Mouse (Mus musculus): ENCODE measurements around the gene Iqsec3.

The Iqsec3 gene

DNA sequence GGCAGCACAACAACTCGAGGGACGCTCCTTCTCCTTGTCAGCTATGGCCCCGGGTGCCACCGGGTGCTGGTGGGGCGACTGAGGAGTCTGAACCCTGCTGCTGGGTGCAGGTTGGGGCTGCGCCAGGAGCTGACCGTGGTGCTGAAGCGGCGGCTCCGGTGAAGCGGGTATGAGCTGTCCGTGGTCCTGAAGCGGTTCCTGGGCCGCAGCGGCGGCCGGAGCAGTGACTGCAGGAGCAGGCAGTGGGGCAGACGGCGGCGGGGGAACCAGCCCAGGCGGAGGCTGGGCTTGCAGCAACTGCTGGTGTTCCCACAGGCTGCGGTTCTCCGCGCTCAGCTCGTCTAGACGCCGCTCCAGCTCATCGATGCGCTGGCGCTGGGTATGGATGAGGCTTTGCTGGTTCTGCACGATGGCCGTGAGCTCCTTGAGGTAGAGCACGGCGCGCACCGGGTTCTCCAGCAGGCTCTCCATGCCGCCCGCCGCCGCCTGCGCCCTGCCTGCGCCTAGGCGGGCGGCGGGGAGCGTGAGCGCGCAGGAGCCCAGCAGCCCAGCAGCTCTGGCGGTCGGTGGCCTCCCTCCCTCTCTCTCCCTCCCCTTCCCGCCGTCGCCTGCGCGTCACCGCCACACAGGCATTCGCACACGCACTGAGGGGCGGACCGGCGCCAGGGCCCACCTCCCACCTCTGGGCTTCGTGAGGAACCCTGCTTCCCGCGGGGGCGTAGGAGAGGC is at the start of gene Iqsec3:
Iqsec3 (minus strand) TSS at position 586 of the 729 bp plus-strand sequence.
- DNase-seq (ENCODE audit: low read depth, low spot score) = no peak

DNA sequence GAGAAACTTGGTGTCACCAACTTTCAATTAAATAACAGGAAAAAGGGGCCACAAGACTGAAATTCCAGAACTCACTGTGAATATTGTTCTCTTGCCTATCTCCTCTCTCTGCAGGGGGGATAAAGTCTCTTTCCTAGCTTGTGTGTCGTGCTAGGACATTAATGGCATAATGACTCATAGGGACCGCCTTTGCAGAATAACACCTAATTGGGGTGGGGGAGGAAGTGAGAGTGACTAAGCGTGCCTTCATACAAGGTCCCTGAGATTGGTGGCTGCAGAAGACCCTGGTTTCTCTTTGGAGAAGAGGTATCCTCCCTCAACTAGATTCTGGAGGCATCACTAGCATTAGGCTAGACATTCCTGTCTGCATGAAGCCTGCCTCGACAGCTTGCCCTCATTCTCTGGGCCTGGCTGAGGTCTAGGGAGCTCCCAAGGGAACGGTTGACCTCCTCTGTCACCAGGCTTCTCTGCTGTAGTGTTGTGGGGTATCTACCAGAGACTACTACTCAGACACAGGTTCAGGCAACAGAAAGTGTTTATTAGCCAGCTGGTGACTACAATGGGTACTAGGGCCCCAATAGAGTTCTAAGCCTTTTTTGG is 48.7 kb upstream of the Iqsec3 start:
- DNase-seq (ENCODE audit: low read depth, low spot score) = no peak

DNA sequence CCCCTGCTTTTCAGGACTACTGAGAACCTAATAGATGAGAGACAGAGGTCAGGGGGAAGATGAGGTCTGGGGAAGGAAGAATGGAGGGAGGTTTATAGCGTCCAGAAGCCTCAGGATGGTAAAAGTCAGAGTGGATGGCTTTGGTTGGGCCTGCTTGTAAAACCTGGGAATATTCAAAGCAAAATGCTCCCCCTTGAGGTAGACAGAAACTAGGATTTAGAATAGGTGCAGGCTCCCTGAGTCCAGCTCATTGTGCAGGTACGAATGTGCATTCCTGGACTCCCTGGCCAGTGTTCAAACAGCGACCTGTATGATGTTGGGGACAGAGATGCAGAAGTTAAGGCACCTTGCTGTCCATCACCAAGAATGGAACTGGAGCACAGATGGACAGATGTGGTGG is 47.6 kb upstream of the Iqsec3 start:
- DNase-seq (ENCODE audit: low read depth, low spot score) = no peak

DNA sequence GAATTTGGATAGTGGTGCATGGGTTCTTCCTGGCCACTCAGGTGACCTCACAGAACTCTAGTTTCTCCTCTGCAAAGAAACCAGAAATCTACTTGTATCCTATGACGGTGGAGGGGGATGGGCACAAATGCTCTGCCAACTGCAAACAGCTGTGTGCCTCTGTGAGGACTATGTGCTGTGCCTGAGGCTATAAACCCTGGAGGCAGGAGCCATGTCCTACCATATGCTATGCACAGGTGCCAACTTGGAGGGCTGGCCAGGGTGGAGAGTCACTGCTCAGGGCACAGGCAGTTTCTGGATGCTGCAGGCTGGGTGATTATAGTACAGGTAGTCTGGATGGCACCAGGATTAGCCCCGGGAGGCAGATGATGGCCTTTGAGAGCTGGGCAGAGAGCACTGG is 46.4 kb upstream of the Iqsec3 start:
- no peak for DNase-seq (ENCODE audit: low read depth, low spot score)

DNA sequence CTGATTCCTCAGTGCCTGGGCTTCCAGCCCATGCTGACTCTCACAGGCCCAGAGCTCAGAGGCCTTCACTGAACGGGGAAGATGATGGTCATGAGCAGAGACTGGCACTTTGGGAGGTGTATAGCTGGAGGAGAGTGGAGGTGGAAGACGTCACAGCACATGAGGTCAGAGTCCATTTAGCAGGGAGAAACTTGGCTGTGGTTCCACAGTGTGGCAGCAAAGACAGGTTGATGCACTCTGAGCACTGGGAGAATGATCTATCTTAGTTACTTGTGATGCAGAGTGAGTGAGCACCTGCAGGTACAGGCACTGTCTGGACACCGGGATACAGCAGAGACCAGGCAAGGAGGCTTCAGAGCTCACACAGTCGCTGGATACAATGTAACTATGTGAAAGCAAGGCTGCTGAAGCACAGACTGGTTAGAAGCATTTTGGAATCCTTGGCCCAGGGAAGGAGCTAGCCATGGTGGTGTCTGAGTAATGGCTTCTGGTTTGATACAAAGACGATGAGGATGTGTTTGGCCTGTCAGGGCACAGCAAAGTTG is 45.9 kb upstream of the Iqsec3 start:
- DNase-seq (ENCODE audit: low read depth, low spot score) = no peak

DNA sequence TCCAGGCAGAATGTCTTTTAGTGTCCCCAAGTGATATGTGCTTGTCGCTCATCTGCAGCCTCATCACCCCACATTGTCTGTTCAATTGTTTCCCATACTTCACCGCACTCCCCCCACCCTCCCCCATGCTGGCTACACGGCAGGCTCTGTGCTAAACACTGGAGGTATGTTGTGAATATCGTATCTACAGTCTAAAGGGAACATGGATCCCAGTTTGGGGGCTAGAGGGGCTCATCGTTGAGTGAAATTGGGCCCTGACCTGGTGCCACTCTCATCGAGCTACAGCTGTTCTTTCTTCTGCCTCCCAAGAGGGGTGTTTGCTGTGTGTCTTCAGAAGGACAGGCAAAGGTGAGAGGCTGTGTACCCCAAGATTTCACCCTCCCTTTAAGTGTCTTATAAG is 44.2 kb upstream of the Iqsec3 start:
- no peak for DNase-seq (ENCODE audit: low read depth, low spot score)

DNA sequence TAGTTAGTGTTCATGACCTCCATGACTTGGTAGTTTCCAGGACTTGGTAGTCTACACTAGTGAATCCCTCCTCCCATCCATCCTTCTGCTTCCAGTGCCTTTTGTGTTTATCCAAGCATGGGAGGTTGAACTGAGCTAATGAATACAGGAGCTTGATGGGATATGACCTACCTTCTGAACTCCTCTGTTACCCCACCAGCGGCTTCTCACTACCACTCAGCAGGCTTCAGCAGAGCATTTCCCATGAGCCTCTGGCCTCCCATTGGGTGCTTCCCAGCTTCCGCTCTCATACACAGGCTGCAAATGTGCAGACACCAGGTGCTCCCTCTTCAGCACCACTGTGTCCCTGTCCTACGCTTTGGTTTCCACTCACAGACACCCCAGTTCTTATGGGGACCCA is 36.9 kb upstream of the Iqsec3 start:
- DNase-seq (ENCODE audit: low read depth, low spot score) = no peak

DNA sequence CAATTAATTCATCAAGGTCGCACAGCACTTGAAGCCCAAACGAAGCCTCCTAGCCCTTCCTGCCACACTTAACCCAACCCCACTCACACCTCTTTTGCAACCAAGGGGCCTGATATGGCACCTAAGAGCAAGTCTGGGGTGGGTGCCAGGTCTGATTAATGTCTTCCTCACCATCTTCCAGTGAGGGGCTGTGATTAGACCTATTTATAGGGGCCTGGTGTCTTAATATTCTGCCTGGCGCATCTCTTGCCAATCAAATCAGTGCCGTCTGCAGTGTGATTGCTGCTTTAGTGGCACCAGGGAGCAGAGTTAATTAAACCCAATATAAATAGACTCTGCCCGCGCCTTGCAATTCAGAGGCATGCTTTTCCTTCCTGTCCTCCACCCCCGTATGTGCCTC is 36.4 kb upstream of the Iqsec3 start:
- no peak for DNase-seq (ENCODE audit: low read depth, low spot score)

DNA sequence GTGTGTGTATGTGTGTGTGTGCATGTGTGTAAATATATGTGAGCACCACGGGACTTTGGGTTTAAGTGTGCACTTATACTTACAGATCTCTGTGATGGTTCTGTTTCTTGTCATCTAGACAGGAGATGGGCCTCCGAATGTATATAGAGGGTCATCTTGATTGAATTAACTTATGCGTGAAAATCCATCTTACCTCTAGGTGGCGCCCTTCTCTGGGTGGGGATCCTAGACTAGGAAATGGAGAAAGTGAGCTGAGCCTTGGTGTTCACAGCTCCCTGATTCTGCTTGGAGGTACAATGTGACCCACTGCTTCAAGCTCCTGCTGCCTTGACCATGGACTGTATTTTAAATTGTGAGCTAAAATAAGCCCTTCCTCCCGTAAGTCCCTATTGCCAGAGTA is 34.8 kb upstream of the Iqsec3 start:
- no peak for DNase-seq (ENCODE audit: low read depth, low spot score)

DNA sequence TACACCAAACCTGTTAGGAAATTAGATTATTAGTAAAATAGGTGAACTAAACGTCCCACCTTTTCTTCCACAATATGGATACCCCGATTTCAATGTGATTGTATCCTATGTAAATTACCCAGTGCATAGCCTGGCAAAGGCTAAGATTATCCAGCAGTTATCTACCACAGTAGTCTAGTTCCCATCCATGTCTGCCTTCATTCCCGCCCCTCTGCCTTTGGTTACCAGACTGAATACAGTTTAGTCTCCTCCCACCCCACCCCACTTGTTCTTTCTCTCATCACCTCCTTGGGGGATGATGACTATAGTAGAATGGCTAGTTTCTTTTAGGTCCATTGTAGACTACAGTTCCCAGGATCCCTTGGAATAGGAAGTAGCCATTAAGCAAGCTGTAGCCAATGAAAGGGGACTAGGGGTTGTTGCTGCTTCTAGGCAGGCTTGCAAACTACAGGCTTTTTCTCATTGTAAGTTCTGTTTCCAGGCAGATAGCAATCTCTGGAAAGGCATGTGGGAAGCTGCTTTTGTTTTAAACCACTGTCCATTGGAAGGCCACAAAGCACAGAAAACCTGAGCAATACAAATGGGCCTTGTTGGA is 27.7 kb upstream of the Iqsec3 start:
- DNase-seq (ENCODE audit: low read depth, low spot score) = no peak

DNA sequence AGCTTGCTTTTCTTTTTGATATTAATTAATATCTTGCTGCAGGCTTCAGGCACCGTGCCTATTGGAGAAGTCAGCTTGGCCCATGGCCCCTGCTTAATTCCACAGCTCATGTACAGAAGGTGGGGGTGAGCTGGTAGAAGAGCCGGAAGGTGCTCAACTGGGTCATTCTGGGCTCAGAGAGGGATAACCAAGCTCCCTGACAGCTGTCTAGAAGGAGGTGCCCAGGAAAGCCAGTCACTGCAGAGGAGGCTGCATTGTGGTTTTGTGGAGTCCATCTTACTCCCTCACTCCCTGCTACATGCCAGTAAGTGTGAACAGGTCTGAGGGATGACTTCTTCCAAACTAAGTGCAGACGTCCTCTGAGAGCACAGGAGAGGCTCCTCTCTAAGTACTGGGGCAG is 26.4 kb upstream of the Iqsec3 start:
- DNase-seq (ENCODE audit: low read depth, low spot score) = no peak

DNA sequence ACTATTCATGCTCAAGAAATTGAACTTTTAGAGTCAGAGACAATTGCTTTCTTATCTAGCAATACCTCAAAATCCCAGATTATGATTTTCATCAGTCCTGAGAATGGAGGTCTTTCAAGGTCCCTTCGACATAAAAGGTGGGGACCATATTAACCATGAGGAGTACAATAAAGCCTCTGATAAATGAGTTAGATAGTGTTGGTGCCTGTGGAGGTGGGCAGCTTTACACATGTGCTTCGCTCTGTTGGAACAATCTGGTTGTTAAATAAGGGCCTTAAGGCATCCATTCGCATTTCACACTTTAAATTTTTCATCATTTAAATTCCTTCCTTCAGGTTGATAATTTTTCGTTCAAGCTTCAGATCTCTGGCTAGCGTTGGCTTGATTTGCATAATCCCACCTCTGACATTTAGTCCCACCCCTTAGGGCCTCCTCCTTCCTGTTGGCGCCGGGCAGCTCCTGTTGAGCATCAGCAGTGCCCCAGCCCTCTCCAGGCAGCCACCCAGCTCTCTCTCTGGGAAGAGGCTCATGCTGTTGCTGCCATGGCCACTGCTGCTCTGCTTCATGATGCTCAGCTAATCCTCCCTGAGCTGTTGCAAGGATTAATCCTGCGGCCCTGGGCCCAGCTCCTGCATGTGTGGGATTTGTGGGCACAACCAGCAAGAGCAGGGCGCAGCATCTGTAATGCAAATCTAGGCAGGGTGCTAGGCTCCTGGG is 25.5 kb upstream of the Iqsec3 start:
- DNase-seq (ENCODE audit: low read depth, low spot score) = no peak

DNA sequence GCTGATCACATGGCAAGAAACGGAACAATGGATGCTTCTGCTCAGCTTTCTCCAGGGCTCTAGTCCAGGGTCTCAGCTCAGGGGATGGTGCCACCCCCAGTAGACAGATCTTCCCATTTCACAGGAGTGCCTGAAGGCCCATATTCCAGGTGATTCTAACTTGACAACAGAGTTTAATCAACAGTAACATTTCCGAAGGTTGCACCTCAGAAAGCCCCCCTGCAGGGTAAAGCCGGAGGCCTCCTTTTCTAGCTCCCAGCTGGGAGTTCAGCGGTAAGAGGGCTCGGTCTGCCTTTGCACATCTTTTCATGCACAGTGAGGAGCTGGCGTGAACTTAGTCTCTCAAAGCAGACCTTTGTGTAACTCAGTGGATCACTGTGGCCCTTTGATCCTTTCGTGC is 22.1 kb upstream of the Iqsec3 start:
- DNase-seq (ENCODE audit: low read depth, low spot score) = no peak

DNA sequence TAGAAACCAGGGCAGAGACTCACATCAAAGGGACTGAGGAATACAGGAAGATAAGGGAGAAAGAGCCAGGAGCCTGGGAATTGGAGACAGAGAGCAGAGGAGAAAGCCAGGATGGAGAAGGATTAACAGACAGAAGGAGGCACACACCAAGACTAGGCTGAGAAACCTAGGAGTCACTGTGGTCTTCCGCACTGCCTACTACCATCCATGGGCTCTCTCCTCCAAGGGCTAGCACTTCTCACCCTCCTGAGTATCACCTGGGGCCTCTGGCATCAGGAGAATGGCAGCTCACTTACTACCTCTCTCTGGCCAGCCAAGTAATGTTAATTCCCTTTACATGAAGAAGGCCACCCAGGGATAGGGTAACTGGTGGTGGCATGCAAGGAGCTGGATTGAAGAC is 21.5 kb upstream of the Iqsec3 start:
- DNase-seq (ENCODE audit: low read depth, low spot score) = no peak

DNA sequence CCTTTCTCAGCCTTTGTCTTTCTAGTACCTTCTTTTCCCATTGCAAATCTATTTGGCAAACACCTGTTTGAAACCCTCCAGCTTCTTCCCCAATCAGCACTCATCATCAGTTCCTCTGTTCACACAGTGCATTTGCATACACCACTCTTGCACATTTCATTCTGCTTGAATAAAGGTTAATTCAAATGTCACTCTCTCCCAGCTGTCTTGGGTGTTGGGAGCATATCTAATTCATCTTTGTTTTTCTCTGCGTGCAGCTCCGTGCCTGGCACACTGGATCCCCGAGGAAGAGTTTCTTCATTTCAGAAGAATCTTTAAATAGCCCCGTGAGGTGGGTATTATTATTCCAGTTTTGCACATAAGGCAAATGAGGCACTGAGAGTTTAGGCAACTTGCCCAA is 20.8 kb upstream of the Iqsec3 start:
- no peak for DNase-seq (ENCODE audit: low read depth, low spot score)

DNA sequence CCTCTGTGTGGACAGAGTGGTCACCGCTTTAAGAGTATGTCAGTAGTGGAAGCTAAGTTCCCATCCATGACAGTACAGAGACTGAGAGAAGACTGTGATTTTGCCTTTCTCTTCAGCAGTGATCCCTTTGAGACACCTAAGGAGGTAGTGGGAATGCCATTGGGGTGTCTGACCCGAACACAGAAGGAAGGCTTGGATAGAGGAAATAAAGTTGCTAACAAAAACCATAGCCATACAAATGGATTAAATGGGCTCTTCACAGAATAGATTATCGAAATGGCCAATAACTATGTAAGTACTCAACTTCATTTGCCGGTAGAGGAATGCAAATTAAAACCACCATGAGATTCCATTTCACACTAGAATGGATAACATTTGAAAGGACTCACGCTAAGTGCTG is 17.9 kb upstream of the Iqsec3 start:
- DNase-seq (ENCODE audit: low read depth, low spot score) = no peak

DNA sequence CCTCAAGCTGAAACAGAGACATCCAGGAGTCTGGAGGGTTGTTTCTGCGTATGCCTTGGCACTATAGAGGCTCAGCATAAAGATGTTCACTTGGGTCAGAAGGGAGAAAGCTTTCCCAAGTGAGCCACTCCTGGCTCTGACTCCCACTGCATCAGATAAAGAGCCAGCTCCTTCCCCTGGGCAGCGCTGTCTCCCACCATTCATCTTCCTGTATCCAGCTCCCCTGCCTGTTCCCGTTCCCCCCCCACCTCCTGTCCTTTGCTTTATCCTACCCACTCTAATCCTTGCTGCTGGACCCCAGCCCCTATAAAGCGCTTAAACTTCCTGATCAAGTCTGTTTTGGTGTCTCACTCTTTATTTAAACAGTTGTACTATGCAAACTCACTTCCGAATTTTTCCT is 1.2 kb downstream of the Iqsec3 start:
- no peak for DNase-seq (ENCODE audit: low read depth, low spot score)

DNA sequence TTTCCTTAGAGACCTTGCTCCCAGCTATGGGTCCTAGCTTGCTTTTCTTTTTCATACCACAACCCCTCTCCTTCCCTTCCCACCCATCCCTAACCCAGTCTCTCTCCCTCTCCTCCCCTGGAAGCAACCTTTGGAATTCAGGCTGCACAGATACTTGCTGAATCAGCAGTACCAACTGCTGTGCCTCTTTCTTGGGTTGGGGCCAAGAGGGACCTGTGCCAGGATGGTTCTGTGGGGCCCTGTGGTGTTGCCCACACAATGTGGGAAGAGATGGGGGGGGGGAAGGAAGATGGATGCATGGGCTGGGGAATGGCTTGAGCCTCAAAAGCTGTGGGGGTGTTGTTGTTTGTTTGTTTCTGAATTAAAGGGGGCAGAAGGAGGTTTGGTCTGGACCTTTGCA is 5.2 kb downstream of the Iqsec3 start:
- DNase-seq (ENCODE audit: low read depth, low spot score) = no peak

DNA sequence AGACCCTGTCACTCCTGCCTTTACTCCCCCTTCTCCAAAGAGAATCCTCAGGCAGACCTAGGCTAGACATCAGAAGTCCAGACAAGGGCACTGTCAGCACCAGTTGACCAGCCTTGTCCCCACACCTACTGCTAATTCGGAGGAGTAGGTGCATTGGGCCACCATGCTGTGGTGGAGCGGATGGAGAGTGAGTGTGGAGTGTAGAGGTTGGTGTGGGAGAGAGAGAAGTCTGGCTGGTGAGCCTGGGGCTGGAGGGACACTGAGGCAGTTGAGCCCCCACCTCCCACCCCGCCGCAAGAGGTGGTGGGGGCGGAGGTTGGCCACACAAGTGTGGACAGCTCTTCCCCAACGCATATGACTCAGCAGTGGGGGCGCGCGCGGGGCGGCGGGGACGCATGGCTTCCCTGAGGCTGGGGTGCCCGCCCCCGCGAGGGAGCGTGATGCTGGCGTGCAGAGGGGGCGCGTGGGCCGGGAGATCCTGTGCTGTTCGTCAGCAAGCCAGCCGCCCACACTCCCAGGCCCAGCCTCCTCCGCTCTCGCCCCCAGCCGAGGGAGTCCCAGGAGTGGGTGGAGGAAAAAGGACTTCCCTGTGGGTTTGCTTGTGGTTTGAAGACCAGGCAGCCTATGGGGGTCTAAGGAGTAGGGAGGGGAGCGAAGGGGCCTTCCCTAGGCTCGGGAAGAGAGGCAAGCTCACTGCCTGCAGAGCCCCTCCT is 10.7 kb downstream of the Iqsec3 start:
- DNase-seq (ENCODE audit: low read depth, low spot score) = no peak

DNA sequence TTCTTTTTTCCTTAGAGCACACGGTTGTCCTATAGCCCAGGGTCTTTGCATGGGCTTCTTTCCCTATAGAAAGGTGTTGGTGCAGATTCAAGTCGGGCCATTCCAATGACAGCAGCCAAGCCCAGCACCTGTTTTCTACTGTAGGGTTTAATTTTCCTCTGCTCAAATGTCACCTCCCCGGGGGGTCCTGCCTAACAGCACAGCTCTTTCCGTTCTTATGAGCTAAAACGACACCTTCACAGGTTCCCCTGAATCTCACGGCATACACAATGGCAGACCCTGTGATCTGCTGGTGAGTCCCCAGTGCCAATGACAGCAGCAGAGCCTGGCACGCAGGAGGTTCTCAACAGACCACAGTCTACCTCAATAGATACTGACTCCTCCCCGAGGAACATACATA is 16.1 kb downstream of the Iqsec3 start:
- DNase-seq (ENCODE audit: low read depth, low spot score) = no peak

DNA sequence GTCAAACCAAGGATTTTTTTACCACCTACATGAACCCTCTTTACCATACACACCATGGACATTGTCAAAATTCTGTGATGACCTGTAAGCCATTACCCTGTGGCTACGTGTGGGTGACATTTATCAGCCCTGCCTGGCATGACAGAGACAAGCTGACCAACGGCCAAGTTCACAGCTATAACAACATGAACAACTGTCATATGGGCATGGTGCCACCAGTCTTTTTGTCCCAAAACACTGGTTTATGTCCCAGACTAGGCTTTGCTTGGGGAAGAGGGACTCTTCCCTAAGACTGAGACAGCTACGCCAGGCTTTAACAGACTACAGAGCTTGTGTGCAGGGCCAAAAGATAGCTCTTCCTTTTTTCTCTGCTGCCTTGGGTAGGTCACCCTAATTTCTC is 16.8 kb downstream of the Iqsec3 start:
- DNase-seq (ENCODE audit: low read depth, low spot score) = no peak

Data from c-Kit-negative CD71-positive TER-119-positive erythroid progenitor cells, embryonic 14.5 days (primary cell).